Mouse (Mus musculus): ENCODE measurements at regions not wholly inside any gene's neighbourhood (a gene's known extent, or its start where the extent isn't known, plus 50 kb on each side); places are given as distances from the start of the nearest gene placed in this dataset.

- TF ChIP-seq CTCF (conservative IDR thresholded peaks at IDR 0.05; ENCODE audit: low read length) (no peak), NANOG (IDR thresholded peaks at IDR 0.05; ENCODE audit: borderline replicate concordance, low read length) (no peak)
These were observed 175.6 kb downstream of the Fam76b start for GRCm38 (mm10) chr9:14003163-14003562.
